Mouse (Mus musculus) inflammation-experienced regulatory T-cells, adult 6 months (primary cell): ENCODE measurements around the gene Ust. TPM values are rescaled to one million over a fixed set of nuclear protein-coding genes. Genes with fewer than 3 reads are reported as not detected.

Source experiments
- ATAC-seq: one replicate; pipeline ENCODE4 v1.8.0; 2017
- polyA plus RNA-seq, 3 experiments: library from polyadenylated mRNA; unstranded; fragments of 100-300 nt; shearing (Covaris generic); gene quantifications; one replicate each; pipeline ENCODE4 v1.2.1; 2017

The Ust gene
- polyA plus RNA-seq, 3 experiments from 2014 or later: 0.16 to 0.52 (median 0.29) TPM

DNA sequence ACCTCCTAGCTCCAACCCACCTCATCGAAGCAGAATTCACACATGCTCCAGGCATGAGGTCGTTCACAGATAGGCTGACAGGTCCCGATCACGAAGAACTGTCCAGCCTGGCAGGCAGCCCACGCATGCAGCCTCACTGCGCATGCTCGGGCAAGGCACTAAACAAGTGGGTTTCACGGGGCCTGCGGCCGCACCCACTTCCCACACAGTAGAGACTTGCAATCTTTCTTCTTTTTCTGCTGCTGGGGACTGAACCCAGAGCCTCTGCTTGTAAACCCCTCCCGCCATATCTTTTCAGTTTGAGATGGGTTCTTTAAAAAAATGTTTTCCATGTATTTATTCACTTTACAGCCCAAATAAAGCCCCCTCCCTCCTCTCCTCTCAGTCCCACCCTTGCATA is 347.1 kb downstream of the Ust start:
- no peak for ATAC-seq
